ENCODE assay signal across 8 mouse cellular contexts in the genomic region with DNA sequence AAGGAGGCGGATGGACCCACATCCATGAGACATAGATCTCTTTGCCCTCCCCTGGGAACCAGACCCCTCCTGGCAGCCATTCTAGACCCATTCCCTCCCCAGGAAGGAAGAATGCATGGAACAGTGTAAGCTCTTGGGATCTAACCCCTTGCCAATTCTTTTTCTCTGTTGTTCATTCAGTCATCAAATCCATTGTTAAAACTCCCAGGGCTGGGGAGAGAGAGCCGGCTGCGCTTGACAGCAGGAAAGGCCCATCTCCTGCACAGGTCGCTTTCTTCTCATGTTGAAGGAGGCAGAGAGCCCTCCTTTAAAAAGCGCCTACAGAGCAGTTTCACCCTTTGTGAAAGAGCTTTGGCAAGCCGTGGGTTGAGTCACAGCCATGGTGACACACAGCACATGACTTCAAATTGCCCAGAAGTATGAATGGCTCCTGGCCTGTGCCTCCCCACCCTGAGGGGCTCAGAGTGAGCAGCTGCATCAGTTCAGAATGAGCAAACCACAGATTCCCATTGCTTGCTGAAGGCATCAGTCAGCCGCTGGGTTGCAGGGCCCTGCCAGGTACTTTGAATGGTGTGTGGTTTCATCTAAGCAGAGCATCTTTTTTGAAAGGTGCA. TPM values are rescaled to one million over a fixed set of nuclear protein-coding genes. Genes with fewer than 3 reads are reported as not detected.
A peak's percentile ranks its signal among the peaks of the same experiment; 100 is the strongest.
DNase-seq lines count a peak whose midpoint lies in the region; ATAC-seq lines count a peak whose summit lies in the region.

No protein-coding gene starts in this region.

- peaks cover 56% of the 10 kb centered on the region for H3K4me1 ChIP-seq in kidney, embryonic 16.5 days (ENCODE audit: insufficient read depth, low read length)
- H3K4me1 ChIP-seq in neural tube, embryonic 14.5 days (ENCODE audit: control insufficient read depth, insufficient read depth, low read length): no peaks in the 10 kb centered on the region

- no peak for DNase-seq in kidney, adult 8-10 months
- DNase-seq in adrenal gland, postnatal 36 days: peak; percentile 78 to 81
- DNase-seq in heart, postnatal 10 days: peak; percentile 51 to 57
- no peak for DNase-seq in retina, postnatal 1 day
- no peak for DNase-seq in layer of hippocampus, adult 18-20 months (ENCODE audit: low spot score in 2 of 2)

- no peaks in the 10 kb centered on the region for H3K9me3 ChIP-seq in kidney, embryonic 16.5 days (ENCODE audit: low read length)
- no peaks in the 10 kb centered on the region for H3K9me3 ChIP-seq in neural tube, embryonic 14.5 days (ENCODE audit: control insufficient read depth, low read length)

- peak overlapping the region; percentile 27 for H3K27ac ChIP-seq in kidney, embryonic 16.5 days (ENCODE audit: low read length)
- no peak overlapping the region for H3K27ac ChIP-seq in neural tube, embryonic 14.5 days (ENCODE audit: low read depth, low read length)

- intact Hi-C loops in heart, postnatal 10 days (cut with DNase I): no loop called here

- 60% methylated on average over 7 of the region's 7 CpGs for WGBS in kidney, embryonic 16.5 days
- WGBS in neural tube, embryonic 14.5 days: 52% methylated on average over 7 of the region's 7 CpGs

- H3K4me3 ChIP-seq in kidney, embryonic 16.5 days (ENCODE audit: low read length): no peak overlapping the region
- H3K4me3 ChIP-seq in neural tube, embryonic 14.5 days (ENCODE audit: low read depth, low read length): no peak overlapping the region

- ATAC-seq in kidney, embryonic 16.5 days (ENCODE audit: low FRiP score, low TSS enrichment): no peak
- peak; percentile 46 for ATAC-seq in CD4-positive, CD25-positive, alpha-beta regulatory T cell, adult 4 months
- ATAC-seq in neural tube, embryonic 14.5 days (ENCODE audit: low read depth): peak; percentile 45; the same call in 1 of the 2 replicates

- no peak overlapping the region for H3K4me2 ChIP-seq in kidney, embryonic 16.5 days (replicated peaks; ENCODE audit: low read depth, low read length)
- H3K4me2 ChIP-seq in neural tube, embryonic 14.5 days (ENCODE audit: low read depth, low read length): no peak overlapping the region

- no peaks in the 10 kb centered on the region for H3K27me3 ChIP-seq in kidney, embryonic 16.5 days (ENCODE audit: insufficient read depth, low read length)
- H3K27me3 ChIP-seq in neural tube, embryonic 14.5 days (ENCODE audit: control insufficient read depth, insufficient read depth, low read length): no peaks in the 10 kb centered on the region

- H3K9ac ChIP-seq in kidney, embryonic 16.5 days (replicated peaks; ENCODE audit: low read length): no peak overlapping the region
- no peak overlapping the region for H3K9ac ChIP-seq in neural tube, embryonic 14.5 days (replicated peaks; ENCODE audit: low read depth, low read length)

- no peaks in the 10 kb centered on the region for H3K36me3 ChIP-seq in kidney, embryonic 16.5 days (ENCODE audit: insufficient read depth, low read length)
- no peaks in the 10 kb centered on the region for H3K36me3 ChIP-seq in neural tube, embryonic 14.5 days (ENCODE audit: control insufficient read depth, insufficient read depth, low read length)

RNA-seq across cellular contexts. Expression of a gene that starts 26.3 kb away (rescaled TPM):
- polyA plus RNA-seq in kidney, embryonic 16.5 days (2015; fragmentation: Nextera tagmentation; extraction: Ambion mirVana): 84.8 and 94.7 TPM in 2 replicates
- 100 to 1,000 TPM; 643 to 660 TPM for polyA plus RNA-seq in CD4-positive, CD25-positive, alpha-beta regulatory T cell, adult 4 months (2017; shearing (Covaris generic))
- 100 to 1,000 TPM in 1 of 2 experiments, 10 to 100 TPM in 1; 98.9 to 111 TPM for total RNA-seq in adrenal gland, postnatal 36 days (2021)
- total RNA-seq in heart, postnatal 10 days (2021): 10 to 100 TPM; 45.7 to 65.3 TPM
- polyA plus RNA-seq in neural tube, embryonic 14.5 days (2014; fragmentation: Nextera tagmentation; extraction: Ambion mirVana): 61.9 and 62.7 TPM in 2 replicates
- total RNA-seq in layer of hippocampus, adult 18-20 months (2021): 10 to 100 TPM; 33.8 to 54.4 TPM

Comparison
In these comparisons a context has a peak if more than half of its experiments do, and no peak if none do; other contexts are left out.
1. DNase-seq: peak in adrenal gland, postnatal 36 days (2 of 2) and heart, postnatal 10 days (2 of 2); none in kidney, adult 8-10 months (0 of 2), retina, postnatal 1 day (single experiment) and layer of hippocampus, adult 18-20 months (0 of 2).